Mouse (Mus musculus): Measurements from ENCODE around the gene Cbx1.
"Not testable (repeated sequence)": the region's sequence is repeated elsewhere in the genome, so short reads cannot be mapped to it uniquely, and the experiment has no call there.

DNA sequence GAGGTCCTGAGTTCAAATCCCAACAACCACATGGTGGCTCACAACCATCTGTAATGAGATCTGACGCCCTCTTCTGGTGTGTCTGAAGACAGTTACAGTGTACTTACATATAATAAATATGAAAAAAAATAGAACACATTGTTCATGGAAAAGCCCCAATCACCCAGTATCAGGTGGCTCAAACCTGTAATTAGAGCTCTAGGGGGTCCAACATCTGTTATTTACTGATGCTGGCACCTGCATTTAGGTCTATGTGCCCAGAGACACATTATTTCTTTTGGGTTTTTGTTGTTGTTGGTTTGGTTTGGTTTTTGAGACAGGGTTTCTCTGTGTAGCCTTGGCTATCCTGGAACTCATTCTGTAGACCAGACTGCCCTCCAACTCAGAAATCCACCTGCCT, 22.3 kb downstream of the Cbx1 start:
- not testable (repeated sequence) for TF ChIP-seq EP300 (IDR thresholded peaks at IDR 0.05; ENCODE audit: insufficient read depth, low read depth, low read length); CTCF (IDR thresholded peaks at IDR 0.05); POLR2A (IDR thresholded peaks at IDR 0.05; ENCODE audit: insufficient read depth, low read depth, low read length)
